Mouse (Mus musculus) neutrophil, adult 59 days (primary cell): ENCODE results near the gene Dnah6. TPM values are rescaled to one million over a fixed set of nuclear protein-coding genes. Genes with fewer than 3 reads are reported as not detected.

Experiments used
- total RNA-seq, 2 experiments: library from RNA; stranded (reverse); gene quantifications; 1 replicate in 1 of 2; 2 replicates in 1 of 2; pipeline ENCODE4 v1.2.4; 2023

Gene Dnah6
- total RNA-seq = under 1 TPM; 0.57 to 0.64 TPM

DNA sequence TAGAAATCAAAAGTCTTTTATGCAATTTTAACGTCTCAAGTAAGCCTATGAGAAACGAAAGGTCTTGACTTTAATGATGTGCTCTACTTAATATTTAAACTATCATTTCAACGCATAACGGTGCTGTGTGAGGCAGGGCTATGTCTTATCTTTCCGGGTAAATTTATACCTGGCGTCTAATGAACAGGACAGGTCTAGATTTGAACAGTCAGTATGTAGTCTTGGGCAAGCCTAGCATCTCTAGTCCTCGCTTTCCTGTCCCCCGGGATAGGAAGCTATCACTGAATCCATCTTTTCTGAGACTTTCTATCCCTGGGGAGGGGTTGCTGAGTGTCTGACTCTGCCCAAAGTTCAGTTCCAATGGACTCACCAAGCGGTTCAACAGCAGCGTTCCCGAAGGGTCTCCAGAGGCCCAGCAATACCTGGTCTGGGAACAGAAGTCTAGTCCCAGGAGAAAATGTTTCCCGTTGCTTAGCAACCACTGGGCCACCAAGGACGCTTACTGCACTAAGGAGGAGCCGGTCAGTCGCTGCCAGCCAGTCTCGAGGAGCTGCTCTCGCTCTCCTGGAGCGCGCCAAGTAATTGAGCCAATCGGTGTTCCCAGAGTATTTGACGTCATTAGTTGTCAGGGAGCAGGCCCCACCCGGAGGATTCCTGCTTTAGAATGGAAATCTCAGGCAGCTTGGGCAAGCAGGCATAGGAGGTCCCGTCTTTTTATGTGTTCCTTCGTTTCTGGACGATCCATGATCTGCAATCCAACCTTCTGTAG, at the start of gene Dnah6:
Gene Dnah6 (minus strand): TSS at position 463 of the 769 bp plus-strand sequence.

DNA sequence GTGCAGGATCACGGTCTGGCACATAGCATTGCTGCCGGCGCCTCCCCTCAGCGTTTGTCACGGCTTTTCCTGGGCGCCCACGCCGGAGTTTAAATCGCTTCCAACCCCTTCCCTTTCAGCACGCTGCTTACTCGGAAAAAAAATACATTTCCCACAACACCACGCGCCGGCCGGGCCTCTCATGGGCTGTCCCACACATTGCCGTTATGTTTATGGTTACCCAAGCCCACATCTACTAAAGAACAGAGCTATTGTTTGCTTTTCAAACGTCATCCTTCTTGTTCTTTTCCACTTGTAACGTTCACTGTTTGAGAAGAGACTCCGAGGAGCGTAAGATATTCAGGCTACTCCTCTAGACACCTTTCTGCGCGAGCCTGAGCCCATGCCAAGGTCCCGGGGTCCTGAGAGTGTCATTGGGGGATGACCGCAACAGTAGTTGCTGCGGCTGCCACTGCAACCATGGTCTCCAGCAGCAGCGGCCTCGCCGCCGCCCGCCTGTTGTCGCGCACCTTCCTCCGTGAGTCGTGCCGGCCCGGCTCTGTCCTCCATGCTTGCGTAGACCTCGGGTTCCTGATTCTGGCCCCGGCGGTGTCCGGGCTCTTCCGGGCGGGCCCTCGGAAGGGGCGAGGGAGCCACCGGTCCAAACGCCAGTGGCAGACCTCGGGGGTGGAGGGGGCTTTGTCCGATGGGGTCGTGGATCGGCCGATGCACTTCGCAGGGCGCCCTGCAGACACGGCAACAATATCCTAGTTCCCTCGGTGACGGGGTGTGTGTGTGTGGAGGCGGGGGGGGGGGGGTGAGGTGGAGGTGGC, 27.0 kb upstream of the Dnah6 start, which contains the start of gene Suclg1:
Gene Suclg1 (plus strand): TSS at position 146 of the 812 bp plus-strand sequence.

Other genes starting within 250 kb of the Dnah6 start
- 10 to 100 TPM; 24.6 to 32.1 TPM for gene Suclg1, start 26.7 kb upstream of the Dnah6 start, total RNA-seq
- not detected for gene 4931417E11Rik, start 248.0 kb upstream of the Dnah6 start, total RNA-seq